Mouse (Mus musculus) stomach, postnatal 0 days (tissue): ENCODE measurements around the gene Rpl32.

Experiments used
- CTCF ChIP-seq: IDR thresholded peaks from 2 replicates; pipeline ENCODE4 v1.5.1; 2016; ENCODE audit warnings: antibody characterized with exemption, low read depth, mild to moderate bottlenecking, moderate library complexity
- EP300 ChIP-seq: optimal IDR thresholded peaks from 2 replicates; pipeline ENCODE3; 2016; ENCODE audit warnings: antibody characterized with exemption

DNA sequence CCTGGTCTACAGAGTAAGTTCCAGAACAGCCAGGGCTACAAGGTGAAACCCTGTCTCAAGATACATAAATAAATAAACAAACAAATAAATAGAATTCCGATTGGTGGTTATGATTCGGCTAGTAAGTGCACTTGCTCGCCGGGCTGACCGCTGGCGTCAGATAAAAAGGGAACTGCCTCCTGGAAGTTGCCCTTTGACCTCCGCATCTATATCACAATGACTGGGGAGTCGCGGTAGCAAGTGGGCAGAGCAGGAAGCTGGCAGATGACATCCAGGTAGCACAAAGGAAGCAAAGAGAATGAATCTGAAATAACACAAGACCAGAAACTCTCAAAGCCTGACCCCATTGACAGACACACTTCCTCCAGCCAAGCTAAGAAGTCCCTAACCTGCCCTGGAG is 41.2 kb downstream of the Rpl32 start:
- no peak for TF ChIP-seq CTCF
- no peak for TF ChIP-seq EP300
